Mouse (Mus musculus) forebrain, embryonic 15.5 days (tissue): Measurements from ENCODE around the gene Cdh13. TPM values are rescaled to one million over a fixed set of nuclear protein-coding genes. Genes with fewer than 3 reads are reported as not detected.
A peak's percentile ranks its signal among the peaks of the same experiment; 100 is the strongest.

Experiments used
- ATAC-seq: fragments of 200-750 bp; cut with Nextera tagmentation; replicated peaks from 2 replicates; pipeline ENCODE4 v1.8.0; 2017; ENCODE audit warnings: mild to moderate bottlenecking, moderate TSS enrichment, moderate library complexity
- H3K27ac ChIP-seq: fragments of 300-500 bp; sonication (generic); replicated peaks from 2 replicates; pipeline ENCODE4 v1.5.1; 2015; ENCODE audit warnings: mild to moderate bottlenecking, inconsistent platforms
- H3K27me3 ChIP-seq: fragments of 300-500 bp; sonication (generic); 2 replicates; pipeline ENCODE4 v1.6.1; 2015; ENCODE audit warnings: inconsistent platforms
- H3K36me3 ChIP-seq: fragments of 300-500 bp; sonication (generic); 2 replicates; pipeline ENCODE4 v1.6.1; 2015; ENCODE audit warnings: mild to moderate bottlenecking, inconsistent platforms
- H3K4me1 ChIP-seq: fragments of 300-500 bp; sonication (generic); 2 replicates; pipeline ENCODE4 v1.6.1; 2015; ENCODE audit warnings: inconsistent platforms
- H3K4me2 ChIP-seq: fragments of 300-500 bp; sonication (generic); replicated peaks from 2 replicates; pipeline ENCODE4 v1.6.1; 2015; ENCODE audit warnings: mild to moderate bottlenecking, inconsistent platforms
- H3K4me3 ChIP-seq: fragments of 300-500 bp; sonication (generic); 2 replicates; pipeline ENCODE4 v1.5.1; 2015; ENCODE audit warnings: mild to moderate bottlenecking, inconsistent platforms
- H3K9ac ChIP-seq: fragments of 300-500 bp; sonication (generic); replicated peaks from 2 replicates; pipeline ENCODE4 v1.6.1; 2015; ENCODE audit warnings: mild to moderate bottlenecking, inconsistent platforms
- H3K9me3 ChIP-seq: fragments of 300-500 bp; sonication (generic); 2 replicates; pipeline ENCODE4 v1.6.1; 2016; ENCODE audit warnings: inconsistent platforms
- WGBS: fragments of 180-500 bp; shearing (Covaris S2); methylation state at CpG from one replicate; pipeline ENCODE4 v1.1.7; 2015; ENCODE audit warnings: mixed read lengths; 5-methylcytosine and 5-hydroxymethylcytosine counted together
- polyA plus RNA-seq: library from polyadenylated mRNA; unstranded; fragments of >200 nt; fragmentation: Nextera tagmentation; extraction: Ambion mirVana; gene quantifications from 2 replicates; pipeline ENCODE4 v1.2.1, GENCODE M21; 2015

Cdh13 gene
- polyA plus RNA-seq, 1 experiment from 2014 or later: 102 TPM

- WGBS: 85% methylated on average over 4 of the region's 4 CpGs
- ATAC-seq: no peak
- Histone ChIP-seq H3K9ac (no peak overlapping the region), H3K4me1 (no peaks in the 10 kb centered on the region), H3K36me3 (no peaks in the 10 kb centered on the region), H3K27ac (no peak overlapping the region), H3K4me2 (no peak overlapping the region), H3K9me3 (no peaks in the 10 kb centered on the region), H3K27me3 (no peaks in the 10 kb centered on the region), H3K4me3 (no peak overlapping the region)
Measured at GRCm38 (mm10) chr8:118803168-118803567, 519.6 kb downstream of the Cdh13 start.

GRCm38 (mm10) chr8:118809660-118810059 lies 526.1 kb downstream of the Cdh13 start:
- Histone ChIP-seq H3K4me3 (no peak overlapping the region), H3K9me3 (no peaks in the 10 kb centered on the region), H3K27me3 (no peaks in the 10 kb centered on the region), H3K9ac (no peak overlapping the region), H3K4me2 (no peak overlapping the region), H3K27ac (no peak overlapping the region), H3K36me3 (no peaks in the 10 kb centered on the region), H3K4me1 (no peaks in the 10 kb centered on the region)
- WGBS: 82% methylated on average over 6 of the region's 6 CpGs
- ATAC-seq: no peak

GRCm38 (mm10) chr8:118815055-118815454 lies 531.5 kb downstream of the Cdh13 start:
- ATAC-seq: no peak
- Histone ChIP-seq H3K4me2 (no peak overlapping the region), H3K9me3 (no peaks in the 10 kb centered on the region), H3K4me1 (0 out of 2 replicates have a peak, but pooled peaks cover 2% of the 10 kb centered on the region), H3K27me3 (no peaks in the 10 kb centered on the region), H3K9ac (no peak overlapping the region), H3K4me3 (no peak overlapping the region), H3K27ac (no peak overlapping the region), H3K36me3 (no peaks in the 10 kb centered on the region)
- WGBS: 13% methylated on average over 10 of the region's 10 CpGs

GRCm38 (mm10) chr8:118826761-118827160 lies 543.2 kb downstream of the Cdh13 start:
- Histone ChIP-seq H3K27me3 (no peaks in the 10 kb centered on the region), H3K4me1 (peaks cover 10% of the 10 kb centered on the region; the same call in 1 of the 2 replicates), H3K27ac (no peak overlapping the region), H3K4me2 (no peak overlapping the region), H3K9ac (no peak overlapping the region), H3K4me3 (no peak overlapping the region), H3K9me3 (no peaks in the 10 kb centered on the region), H3K36me3 (no peaks in the 10 kb centered on the region)
- ATAC-seq: no peak
- 79% methylated on average over 4 of the region's 4 CpGs for WGBS

GRCm38 (mm10) chr8:118827726-118828125 lies 544.2 kb downstream of the Cdh13 start:
- H3K9ac ChIP-seq: no peak overlapping the region
- no peak overlapping the region for H3K4me2 ChIP-seq
- no peaks in the 10 kb centered on the region for H3K9me3 ChIP-seq
- H3K36me3 ChIP-seq: no peaks in the 10 kb centered on the region
- no peak for ATAC-seq
- H3K4me3 ChIP-seq: no peak overlapping the region
- no peaks in the 10 kb centered on the region for H3K27me3 ChIP-seq
- 94% methylated on average over 6 of the region's 6 CpGs for WGBS
- H3K4me1 ChIP-seq: peaks cover 12% of the 10 kb centered on the region; the same call in 1 of the 2 replicates
- no peak overlapping the region for H3K27ac ChIP-seq

GRCm38 (mm10) chr8:118830291-118830690 lies 546.8 kb downstream of the Cdh13 start:
- WGBS: 61% methylated on average over 5 of the region's 5 CpGs
- H3K36me3 ChIP-seq: no peaks in the 10 kb centered on the region
- H3K4me3 ChIP-seq: no peak overlapping the region
- no peaks in the 10 kb centered on the region for H3K27me3 ChIP-seq
- no peak overlapping the region for H3K27ac ChIP-seq
- no peak overlapping the region for H3K4me2 ChIP-seq
- no peak overlapping the region for H3K9ac ChIP-seq
- ATAC-seq: no peak
- no peaks in the 10 kb centered on the region for H3K9me3 ChIP-seq
- peaks cover 12% of the 10 kb centered on the region; the same call in 1 of the 2 replicates for H3K4me1 ChIP-seq

- peaks cover 12% of the 10 kb centered on the region; the same call in 1 of the 2 replicates for H3K4me1 ChIP-seq
- no peak overlapping the region for H3K4me2 ChIP-seq
- H3K9ac ChIP-seq: no peak overlapping the region; the same call in 1 of the 2 replicates
- no peaks in the 10 kb centered on the region for H3K27me3 ChIP-seq
- WGBS: 79% methylated on average over 10 of the region's 10 CpGs
- H3K36me3 ChIP-seq: no peaks in the 10 kb centered on the region
- H3K4me3 ChIP-seq: no peak overlapping the region
- no peak overlapping the region for H3K27ac ChIP-seq
- H3K9me3 ChIP-seq: no peaks in the 10 kb centered on the region
- ATAC-seq: 0 out of 2 replicates have a peak, but pooled peaks have one; percentile 29
Measured at GRCm38 (mm10) chr8:118831026-118831425, 547.5 kb downstream of the Cdh13 start.

GRCm38 (mm10) chr8:118838801-118839200 lies 555.3 kb downstream of the Cdh13 start:
- Histone ChIP-seq H3K36me3 (no peaks in the 10 kb centered on the region), H3K27ac (no peak overlapping the region), H3K9ac (no peak overlapping the region), H3K4me2 (no peak overlapping the region), H3K4me3 (no peak overlapping the region), H3K27me3 (no peaks in the 10 kb centered on the region), H3K9me3 (no peaks in the 10 kb centered on the region), H3K4me1 (no peaks in the 10 kb centered on the region)
- WGBS: 73% methylated on average over 2 of the region's 2 CpGs
- no peak for ATAC-seq

- Histone ChIP-seq H3K9me3 (no peaks in the 10 kb centered on the region), H3K27me3 (no peaks in the 10 kb centered on the region), H3K36me3 (no peaks in the 10 kb centered on the region), H3K4me2 (no peak overlapping the region), H3K9ac (no peak overlapping the region), H3K4me3 (no peak overlapping the region), H3K27ac (no peak overlapping the region), H3K4me1 (peaks cover 12% of the 10 kb centered on the region)
- no peak for ATAC-seq
Measured at GRCm38 (mm10) chr8:118845690-118846089, 562.2 kb downstream of the Cdh13 start.

- Histone ChIP-seq H3K4me1 (peaks cover 12% of the 10 kb centered on the region), H3K4me2 (no peak overlapping the region), H3K4me3 (no peak overlapping the region), H3K36me3 (no peaks in the 10 kb centered on the region), H3K9ac (no peak overlapping the region), H3K9me3 (no peaks in the 10 kb centered on the region), H3K27me3 (no peaks in the 10 kb centered on the region), H3K27ac (no peak overlapping the region)
- 60% methylated on average over 5 of the region's 5 CpGs for WGBS
- ATAC-seq: no peak
Measured at GRCm38 (mm10) chr8:118848021-118848420, 564.5 kb downstream of the Cdh13 start.

- Histone ChIP-seq H3K9ac (no peak overlapping the region), H3K4me3 (no peak overlapping the region), H3K4me1 (peaks cover 12% of the 10 kb centered on the region), H3K27ac (no peak overlapping the region), H3K27me3 (no peaks in the 10 kb centered on the region), H3K36me3 (no peaks in the 10 kb centered on the region), H3K4me2 (no peak overlapping the region), H3K9me3 (no peaks in the 10 kb centered on the region)
- WGBS: 74% methylated on average over 3 of the region's 3 CpGs
- ATAC-seq: no peak
Measured at GRCm38 (mm10) chr8:118849515-118849914, 566.0 kb downstream of the Cdh13 start.

GRCm38 (mm10) chr8:118850381-118850780 lies 566.8 kb downstream of the Cdh13 start:
- no peak overlapping the region for H3K27ac ChIP-seq
- H3K4me1 ChIP-seq: peaks cover 12% of the 10 kb centered on the region
- no peak overlapping the region for H3K9ac ChIP-seq
- no peak overlapping the region for H3K4me3 ChIP-seq
- no peaks in the 10 kb centered on the region for H3K27me3 ChIP-seq
- H3K4me2 ChIP-seq: no peak overlapping the region
- ATAC-seq: peak; percentile 66; the same call in 1 of the 2 replicates
- H3K36me3 ChIP-seq: no peaks in the 10 kb centered on the region
- H3K9me3 ChIP-seq: no peaks in the 10 kb centered on the region
- WGBS: 23% methylated on average over 6 of the region's 6 CpGs

- H3K4me3 ChIP-seq: no peak overlapping the region
- no peak overlapping the region for H3K9ac ChIP-seq
- WGBS: 95% methylated on average over 10 of the region's 10 CpGs
- no peaks in the 10 kb centered on the region for H3K36me3 ChIP-seq
- H3K9me3 ChIP-seq: no peaks in the 10 kb centered on the region
- no peak for ATAC-seq
- H3K4me2 ChIP-seq: no peak overlapping the region
- peaks cover 9% of the 10 kb centered on the region for H3K4me1 ChIP-seq
- H3K27ac ChIP-seq: no peak overlapping the region
- no peaks in the 10 kb centered on the region for H3K27me3 ChIP-seq
Measured at GRCm38 (mm10) chr8:118851361-118851760, 567.8 kb downstream of the Cdh13 start.
